Mouse (Mus musculus) testis, adult 2 months (tissue): Measurements from ENCODE around the gene Ergic1.

Experiments used
- CTCF ChIP-seq: fragments of 200-500 bp; IDR thresholded peaks from 2 replicates; pipeline ENCODE4 v1.5.1; 2012; ENCODE audit warnings: low read depth, mild to moderate bottlenecking, inconsistent platforms, low read length, moderate library complexity; ENCODE audit not compliant: control insufficient read depth, insufficient read depth, insufficient replicate concordance
- POLR2A ChIP-seq: fragments of 200-500 bp; IDR thresholded peaks from 2 replicates; pipeline ENCODE4 v1.6.1; 2012; ENCODE audit warnings: low read depth, mild to moderate bottlenecking, inconsistent platforms, low read length, moderate library complexity; ENCODE audit not compliant: control insufficient read depth

DNA sequence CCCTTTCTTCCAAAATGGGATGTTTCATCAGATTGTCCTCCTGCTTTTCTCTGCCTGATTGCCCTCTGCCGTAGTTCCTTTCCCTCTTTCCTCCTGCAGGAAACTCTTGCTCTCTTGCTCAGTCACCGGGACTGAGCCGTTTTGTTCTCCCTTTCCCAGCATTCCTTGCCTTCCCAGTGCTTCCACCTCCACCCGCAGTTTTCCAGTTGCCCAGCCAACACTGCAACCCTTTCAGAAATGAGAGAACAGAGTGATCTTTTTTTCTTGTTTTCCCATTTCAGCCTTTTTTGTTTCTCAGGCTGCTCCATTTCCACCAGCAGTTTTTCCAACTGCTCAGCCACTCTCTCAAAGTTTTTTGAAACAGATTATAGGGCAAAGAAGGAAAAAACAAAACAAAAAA lies 110.0 kb downstream of the Ergic1 start:
- TF ChIP-seq CTCF (no peak), POLR2A (no peak)
